Mouse (Mus musculus): ENCODE measurements around the gene Macf1. TPM values are rescaled to one million over a fixed set of nuclear protein-coding genes. Genes with fewer than 3 reads are reported as not detected.

Gene Macf1
- polyA plus RNA-seq, 1 experiment from 2014 or later = 71.0 TPM

DNA sequence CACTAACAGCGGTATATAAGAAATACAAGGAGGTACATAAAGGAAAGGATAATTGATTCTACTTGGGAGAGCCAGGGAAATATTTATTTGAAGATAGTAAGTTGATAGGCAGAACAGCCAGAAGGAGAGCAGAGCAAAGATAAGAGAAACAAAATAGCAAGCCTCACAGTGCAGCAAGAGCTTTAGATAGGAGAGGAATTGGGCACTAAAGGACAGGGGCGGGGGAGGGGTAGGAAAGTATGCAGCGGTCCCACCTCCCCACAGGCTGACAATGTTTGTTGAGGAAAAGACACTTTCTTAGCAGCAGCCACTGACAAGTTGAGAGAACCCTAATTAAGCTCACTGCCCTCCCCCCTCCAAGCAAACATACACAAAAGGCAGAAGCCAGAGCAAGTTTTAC is 131.5 kb downstream of the Macf1 start:
- H3K9ac ChIP-seq (ENCODE audit: low read length) = no peak overlapping the region
- no peaks in the 10 kb centered on the region for H3K27me3 ChIP-seq (ENCODE audit: control insufficient read depth, insufficient read depth, low read length)
- H3K9me3 ChIP-seq (ENCODE audit: control insufficient read depth, low read length) = no peaks in the 10 kb centered on the region
- H3K36me3 ChIP-seq (ENCODE audit: control insufficient read depth, insufficient read depth, low read length) = no peaks in the 10 kb centered on the region
- no peak overlapping the region for H3K4me2 ChIP-seq (ENCODE audit: low read depth, severe bottlenecking)
- H3K27ac ChIP-seq (replicated peaks; ENCODE audit: low read depth, low read length) = no peak overlapping the region
- H3K4me3 ChIP-seq (ENCODE audit: low read depth, low read length) = no peak overlapping the region
- 36% methylated on average over 3 of the region's 3 CpGs for WGBS
- no peaks in the 10 kb centered on the region for H3K4me1 ChIP-seq (ENCODE audit: control insufficient read depth, insufficient read depth, low read length)
- no peak for ATAC-seq (ENCODE audit: insufficient number of reproducible peaks, low FRiP score, low TSS enrichment, low read depth)
- no peak for DNase-seq (ENCODE audit: low spot score)

DNA sequence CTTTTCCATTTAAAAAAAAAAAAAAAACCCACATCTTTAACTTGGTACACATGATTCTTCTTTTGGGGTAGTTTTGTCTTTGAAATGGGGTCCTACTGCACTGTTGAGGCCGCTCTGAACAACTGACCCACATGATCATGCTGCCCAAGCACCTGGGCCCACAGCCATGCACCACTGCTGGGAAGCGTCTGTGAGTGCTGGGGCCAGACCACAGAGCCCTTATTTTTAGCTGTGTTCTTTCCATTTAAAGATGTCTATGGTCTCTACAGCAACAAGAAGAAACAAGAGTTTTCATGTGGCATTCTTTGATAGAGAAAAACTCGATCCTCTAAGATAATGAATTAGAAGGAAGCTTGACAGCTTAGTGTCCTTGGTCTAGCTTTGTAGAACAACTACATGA is 135.8 kb downstream of the Macf1 start:
- Histone ChIP-seq H3K4me3 (ENCODE audit: low read depth, low read length) (no peak overlapping the region), H3K9me3 (ENCODE audit: control insufficient read depth, low read length) (no peaks in the 10 kb centered on the region), H3K4me2 (ENCODE audit: low read depth, severe bottlenecking) (no peak overlapping the region), H3K36me3 (ENCODE audit: control insufficient read depth, insufficient read depth, low read length) (no peaks in the 10 kb centered on the region), H3K4me1 (ENCODE audit: control insufficient read depth, insufficient read depth, low read length) (no peaks in the 10 kb centered on the region), H3K27ac (replicated peaks; ENCODE audit: low read depth, low read length) (no peak overlapping the region), H3K9ac (ENCODE audit: low read length) (no peak overlapping the region), H3K27me3 (ENCODE audit: control insufficient read depth, insufficient read depth, low read length) (no peaks in the 10 kb centered on the region)
- DNase-seq (ENCODE audit: low spot score) (no peak), ATAC-seq (ENCODE audit: insufficient number of reproducible peaks, low FRiP score, low TSS enrichment, low read depth) (no peak)
- 86% methylated on average over 3 of the region's 3 CpGs for WGBS

DNA sequence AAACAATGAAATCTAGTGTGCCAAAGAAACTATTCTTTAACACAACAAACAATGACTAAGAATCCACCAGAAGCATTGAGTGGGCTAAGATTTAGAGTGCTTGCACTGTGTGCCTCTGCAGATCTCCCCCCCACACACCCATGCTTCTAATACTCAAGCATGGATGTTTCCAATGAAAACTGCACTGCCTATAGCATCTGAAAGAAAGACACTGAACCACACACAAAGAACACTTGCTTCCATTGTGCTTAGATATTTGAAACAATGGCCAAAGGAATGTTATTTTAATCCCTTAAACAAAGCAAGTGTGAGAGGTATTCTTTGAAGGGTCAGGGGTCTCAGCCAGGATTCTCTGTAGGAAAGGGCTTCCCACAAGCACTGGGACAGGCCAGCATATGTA is 140.5 kb downstream of the Macf1 start:
- no peak overlapping the region for H3K9ac ChIP-seq (ENCODE audit: low read length)
- H3K36me3 ChIP-seq (ENCODE audit: control insufficient read depth, insufficient read depth, low read length) = no peaks in the 10 kb centered on the region
- no peaks in the 10 kb centered on the region for H3K9me3 ChIP-seq (ENCODE audit: control insufficient read depth, low read length)
- ATAC-seq (ENCODE audit: insufficient number of reproducible peaks, low FRiP score, low TSS enrichment, low read depth) = no peak
- no peaks in the 10 kb centered on the region for H3K27me3 ChIP-seq (ENCODE audit: control insufficient read depth, insufficient read depth, low read length)
- no peak overlapping the region for H3K4me2 ChIP-seq (ENCODE audit: low read depth, severe bottlenecking)
- H3K4me1 ChIP-seq (ENCODE audit: control insufficient read depth, insufficient read depth, low read length) = no peaks in the 10 kb centered on the region
- H3K27ac ChIP-seq (replicated peaks; ENCODE audit: low read depth, low read length) = no peak overlapping the region
- no peak overlapping the region for H3K4me3 ChIP-seq (ENCODE audit: low read depth, low read length)
- DNase-seq (ENCODE audit: low spot score) = no peak

DNA sequence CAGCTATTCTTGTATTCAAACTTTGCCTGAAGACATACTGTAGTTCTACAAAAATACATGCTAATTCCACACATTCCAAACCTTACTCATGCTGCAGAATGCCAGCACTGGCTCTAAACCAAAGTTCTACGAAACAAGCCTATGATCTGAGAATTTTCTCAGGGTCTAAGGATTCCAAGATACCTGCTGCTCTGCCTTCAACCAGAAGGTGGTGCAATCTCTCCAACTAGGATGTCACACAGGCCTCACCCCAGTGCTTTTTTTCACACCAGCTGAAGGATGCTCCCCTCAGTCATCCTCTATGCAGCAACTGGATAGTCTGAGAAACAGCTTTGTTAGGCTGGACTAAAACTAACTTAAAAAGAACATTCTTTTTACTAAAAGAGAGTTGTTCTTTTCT is 148.9 kb downstream of the Macf1 start:
- DNase-seq (ENCODE audit: low spot score) (peak; percentile 43), ATAC-seq (ENCODE audit: insufficient number of reproducible peaks, low FRiP score, low TSS enrichment, low read depth) (no peak)

DNA sequence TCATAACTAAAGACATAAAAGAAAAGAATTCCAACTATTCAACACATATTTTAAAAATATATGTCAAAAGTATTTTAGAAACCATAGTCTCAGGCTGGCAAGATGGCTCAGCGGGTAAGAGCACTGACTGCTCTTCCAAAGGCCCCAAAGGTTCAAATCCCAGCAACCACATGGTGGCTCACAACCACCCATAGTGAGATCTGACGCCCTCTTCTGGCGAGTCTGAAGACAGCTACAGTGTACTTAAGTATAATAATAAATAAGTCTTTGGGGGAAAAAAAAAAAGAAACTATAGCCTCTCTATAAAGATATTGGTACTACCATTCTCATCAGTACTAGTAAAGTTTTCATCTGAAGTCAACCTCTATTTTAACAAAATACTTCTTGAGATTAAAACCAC is 152.2 kb downstream of the Macf1 start:
- no peak overlapping the region for H3K4me2 ChIP-seq (ENCODE audit: low read depth, severe bottlenecking)
- ATAC-seq (ENCODE audit: insufficient number of reproducible peaks, low FRiP score, low TSS enrichment, low read depth) = no peak
- no peaks in the 10 kb centered on the region for H3K27me3 ChIP-seq (ENCODE audit: control insufficient read depth, insufficient read depth, low read length)
- 38% methylated on average over 3 of the region's 3 CpGs for WGBS
- no peak overlapping the region for H3K4me3 ChIP-seq (ENCODE audit: low read depth, low read length)
- DNase-seq (ENCODE audit: low spot score) = no peak
- H3K4me1 ChIP-seq (ENCODE audit: control insufficient read depth, insufficient read depth, low read length) = peaks cover 7% of the 10 kb centered on the region
- H3K27ac ChIP-seq (replicated peaks; ENCODE audit: low read depth, low read length) = no peak overlapping the region
- no peak overlapping the region for H3K9ac ChIP-seq (ENCODE audit: low read length)
- no peaks in the 10 kb centered on the region for H3K9me3 ChIP-seq (ENCODE audit: control insufficient read depth, low read length)
- H3K36me3 ChIP-seq (ENCODE audit: control insufficient read depth, insufficient read depth, low read length) = no peaks in the 10 kb centered on the region

More for the DNA sequence above, 148.9 kb downstream of the Macf1 start:
- H3K4me3 ChIP-seq (ENCODE audit: low read depth, low read length) = no peak overlapping the region
- no peaks in the 10 kb centered on the region; the same call in 1 of the 2 replicates for H3K36me3 ChIP-seq (ENCODE audit: control insufficient read depth, insufficient read depth, low read length)
- no peak overlapping the region for H3K9ac ChIP-seq (ENCODE audit: low read length)
- no peak overlapping the region for H3K4me2 ChIP-seq (ENCODE audit: low read depth, severe bottlenecking)
- H3K27ac ChIP-seq (replicated peaks; ENCODE audit: low read depth, low read length) = no peak overlapping the region
- H3K27me3 ChIP-seq (ENCODE audit: control insufficient read depth, insufficient read depth, low read length) = no peaks in the 10 kb centered on the region
- WGBS = 51% methylated on average over 1 of the region's 1 CpGs
- H3K4me1 ChIP-seq (ENCODE audit: control insufficient read depth, insufficient read depth, low read length) = no peaks in the 10 kb centered on the region
- no peaks in the 10 kb centered on the region for H3K9me3 ChIP-seq (ENCODE audit: control insufficient read depth, low read length)

DNA sequence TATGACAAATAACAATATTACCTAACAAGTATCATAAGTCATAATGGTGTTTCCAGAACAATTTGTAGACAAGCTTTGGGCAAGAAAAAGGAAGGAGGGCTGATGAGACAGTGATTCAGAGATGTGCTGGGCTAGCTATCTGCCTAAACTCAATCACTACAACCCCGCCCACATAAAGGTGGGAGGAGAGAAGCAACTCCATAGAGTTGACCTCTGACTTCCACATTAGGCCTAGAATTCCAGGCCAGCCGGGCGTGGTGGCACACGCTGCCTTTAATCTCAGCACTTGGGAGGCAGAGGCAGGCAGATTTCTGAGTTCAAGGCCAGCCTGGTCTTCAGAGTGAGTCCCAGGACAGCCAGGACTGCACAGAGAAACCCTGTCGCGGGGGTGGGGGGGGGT is 153.2 kb downstream of the Macf1 start:
- Histone ChIP-seq H3K4me3 (ENCODE audit: low read depth, low read length) (no peak overlapping the region), H3K27me3 (ENCODE audit: control insufficient read depth, insufficient read depth, low read length) (no peaks in the 10 kb centered on the region), H3K4me2 (ENCODE audit: low read depth, severe bottlenecking) (no peak overlapping the region), H3K4me1 (ENCODE audit: control insufficient read depth, insufficient read depth, low read length) (peaks cover 7% of the 10 kb centered on the region), H3K9ac (ENCODE audit: low read length) (no peak overlapping the region), H3K36me3 (ENCODE audit: control insufficient read depth, insufficient read depth, low read length) (no peaks in the 10 kb centered on the region), H3K9me3 (ENCODE audit: control insufficient read depth, low read length) (no peaks in the 10 kb centered on the region), H3K27ac (replicated peaks; ENCODE audit: low read depth, low read length) (no peak overlapping the region)
- DNase-seq (ENCODE audit: low spot score) (no peak), ATAC-seq (ENCODE audit: insufficient number of reproducible peaks, low FRiP score, low TSS enrichment, low read depth) (no peak)
- 77% methylated on average over 6 of the region's 6 CpGs for WGBS

DNA sequence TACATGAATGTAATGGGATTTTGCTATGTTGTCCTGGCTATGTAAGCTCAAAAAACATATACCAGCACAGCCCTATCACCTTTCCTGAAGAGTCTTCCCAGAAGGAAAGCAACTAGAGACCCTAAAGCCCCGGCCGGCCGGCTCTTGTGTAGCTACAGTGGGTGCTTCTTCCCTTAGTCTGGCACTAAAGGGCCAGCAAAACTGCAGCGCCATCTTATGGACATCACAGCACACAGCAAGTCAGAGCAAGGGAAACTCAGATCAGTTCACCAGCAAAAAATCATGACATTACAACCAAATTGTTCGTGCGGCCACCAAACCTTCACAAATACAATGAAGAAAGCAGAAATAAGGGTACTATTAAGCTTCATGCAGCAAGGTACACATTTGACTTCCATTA is 154.9 kb downstream of the Macf1 start:
- WGBS = 55% methylated on average over 6 of the region's 6 CpGs

DNA sequence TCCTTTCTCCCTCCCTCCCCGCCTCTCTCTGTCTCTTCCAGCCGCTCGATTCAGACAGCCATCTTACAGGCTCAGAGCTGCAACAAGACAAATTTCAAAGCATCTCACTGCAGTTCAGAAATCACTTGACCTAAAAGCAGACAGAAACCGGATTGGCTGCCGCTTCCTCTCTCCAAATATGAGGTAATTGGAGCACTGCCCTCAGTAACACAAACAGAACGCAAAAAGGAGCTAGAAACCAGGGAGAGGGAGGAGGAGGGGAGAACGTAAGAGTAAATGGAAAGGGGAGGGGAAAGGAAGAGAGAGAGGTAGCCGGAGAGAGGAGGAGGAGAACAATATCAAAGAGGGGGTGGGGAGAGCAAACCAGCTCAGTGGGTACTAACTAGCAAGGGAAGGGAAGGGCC is 156.6 kb downstream of the Macf1 start:
- Histone ChIP-seq H3K27ac (replicated peaks; ENCODE audit: low read depth, low read length) (no peak overlapping the region), H3K9ac (ENCODE audit: low read length) (peak overlapping the region; percentile 27), H3K4me1 (ENCODE audit: control insufficient read depth, insufficient read depth, low read length) (peaks cover 11% of the 10 kb centered on the region), H3K9me3 (ENCODE audit: control insufficient read depth, low read length) (no peaks in the 10 kb centered on the region), H3K4me3 (ENCODE audit: low read depth, low read length) (0 out of 2 replicates have a peak overlapping the region, but pooled peaks have one; percentile 8), H3K36me3 (ENCODE audit: control insufficient read depth, insufficient read depth, low read length) (no peaks in the 10 kb centered on the region; the same call in 1 of the 2 replicates), H3K4me2 (ENCODE audit: low read depth, severe bottlenecking) (peak overlapping the region; percentile 37; the same call in 1 of the 2 replicates), H3K27me3 (ENCODE audit: control insufficient read depth, insufficient read depth, low read length) (no peaks in the 10 kb centered on the region)
- DNase-seq (ENCODE audit: low spot score) = peak; percentile 28
- no peak for ATAC-seq (ENCODE audit: insufficient number of reproducible peaks, low FRiP score, low TSS enrichment, low read depth)
- WGBS = 10% methylated on average over 8 of the region's 8 CpGs

More for the DNA sequence above, 154.9 kb downstream of the Macf1 start:
- H3K4me1 ChIP-seq (ENCODE audit: control insufficient read depth, insufficient read depth, low read length) = peaks cover 7% of the 10 kb centered on the region
- H3K4me3 ChIP-seq (ENCODE audit: low read depth, low read length) = no peak overlapping the region
- no peaks in the 10 kb centered on the region; the same call in 1 of the 2 replicates for H3K36me3 ChIP-seq (ENCODE audit: control insufficient read depth, insufficient read depth, low read length)
- no peak for ATAC-seq (ENCODE audit: insufficient number of reproducible peaks, low FRiP score, low TSS enrichment, low read depth)
- no peak overlapping the region for H3K4me2 ChIP-seq (ENCODE audit: low read depth, severe bottlenecking)
- H3K27ac ChIP-seq (replicated peaks; ENCODE audit: low read depth, low read length) = no peak overlapping the region
- DNase-seq (ENCODE audit: low spot score) = peak; percentile 40
- no peaks in the 10 kb centered on the region for H3K9me3 ChIP-seq (ENCODE audit: control insufficient read depth, low read length)
- no peak overlapping the region for H3K9ac ChIP-seq (ENCODE audit: low read length)
- no peaks in the 10 kb centered on the region for H3K27me3 ChIP-seq (ENCODE audit: control insufficient read depth, insufficient read depth, low read length)

DNA sequence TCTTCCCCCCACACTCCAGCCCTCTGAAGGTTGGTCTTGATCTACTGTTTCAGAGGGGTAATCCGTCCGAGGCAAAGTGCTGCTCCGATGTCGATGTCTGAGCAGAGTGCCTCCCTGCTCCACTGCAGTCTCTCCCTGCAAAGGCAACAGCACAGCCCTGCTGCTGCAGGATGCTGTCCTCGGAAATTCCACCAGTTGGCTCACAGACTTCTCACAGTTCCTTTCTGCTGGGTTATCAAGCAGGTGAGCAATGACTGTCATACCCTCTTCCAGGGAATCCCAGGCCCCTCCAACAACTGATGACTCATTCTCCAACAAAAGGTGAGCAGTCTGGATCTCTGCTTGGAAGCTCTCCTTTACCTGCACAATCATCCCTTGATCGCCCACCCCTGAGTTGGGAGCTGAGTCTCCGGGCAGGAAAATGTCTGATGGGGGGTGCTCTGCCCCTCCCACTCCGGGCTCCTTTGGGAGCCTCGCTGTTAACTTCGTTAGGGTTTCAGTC is 157.3 kb downstream of the Macf1 start:
- ATAC-seq (ENCODE audit: insufficient number of reproducible peaks, low FRiP score, low TSS enrichment, low read depth) (no peak), DNase-seq (ENCODE audit: low spot score) (no peak)
- peak overlapping the region; percentile 37; the same call in 1 of the 2 replicates for H3K4me2 ChIP-seq (ENCODE audit: low read depth, severe bottlenecking)
- no peaks in the 10 kb centered on the region for H3K9me3 ChIP-seq (ENCODE audit: control insufficient read depth, low read length)
- no peak overlapping the region for H3K27ac ChIP-seq (replicated peaks; ENCODE audit: low read depth, low read length)
- peaks cover 11% of the 10 kb centered on the region for H3K4me1 ChIP-seq (ENCODE audit: control insufficient read depth, insufficient read depth, low read length)
- no peak overlapping the region; the same call in 1 of the 2 replicates for H3K9ac ChIP-seq (ENCODE audit: low read length)
- no peaks in the 10 kb centered on the region for H3K27me3 ChIP-seq (ENCODE audit: control insufficient read depth, insufficient read depth, low read length)
- H3K4me3 ChIP-seq (ENCODE audit: low read depth, low read length) = no peak overlapping the region
- WGBS = 32% methylated on average over 10 of the region's 10 CpGs
- H3K36me3 ChIP-seq (ENCODE audit: control insufficient read depth, insufficient read depth, low read length) = no peaks in the 10 kb centered on the region; the same call in 1 of the 2 replicates
